Mouse (Mus musculus) ES-E14 (cell line): ENCODE data around the gene Cad. TPM values are rescaled to one million over a fixed set of nuclear protein-coding genes. Genes with fewer than 3 reads are reported as not detected.

Experiments
- DNase-seq: peaks from one replicate; pipeline ENCODE4 v3.0.0-alpha.2; 2013; ENCODE audit warnings: low read depth, low spot score
- H3K27ac ChIP-seq: 2 replicates; pipeline ENCODE4 v1.5.1; 2012; ENCODE audit warnings: low read depth, mild to moderate bottlenecking, low read length, moderate library complexity, mixed read lengths; ENCODE audit not compliant: poor library complexity, insufficient read depth, severe bottlenecking
- H3K36me3 ChIP-seq: 2 replicates; pipeline ENCODE4 v1.6.1; 2012; ENCODE audit warnings: mild to moderate bottlenecking, low read length, moderate library complexity, mixed read lengths; ENCODE audit not compliant: control insufficient read depth, poor library complexity, insufficient read depth, severe bottlenecking
- H3K4me1 ChIP-seq, 2 experiments: fragments of 150-350 bp in 1 of 2; sonication (generic) in 1 of 2; 2 replicates each; pipeline ENCODE4 v1.6.1; 2012; ENCODE audit warnings: low read length in 2 of 2, mild to moderate bottlenecking in 1 of 2, mixed read lengths in 1 of 2; ENCODE audit not compliant: control insufficient read depth in 2 of 2, insufficient read depth in 2 of 2, poor library complexity in 1 of 2
- H3K4me3 ChIP-seq, 2 experiments: fragments of 150-350 bp in 1 of 2; sonication (generic) in 1 of 2; 2 replicates each; pipeline ENCODE4 v1.5.1; 2012; ENCODE audit warnings: low read length in 2 of 2, low read depth in 1 of 2, mild to moderate bottlenecking in 1 of 2, mixed read lengths in 1 of 2; ENCODE audit not compliant: insufficient read depth in 1 of 2, poor library complexity in 1 of 2, severe bottlenecking in 1 of 2
- H3K9ac ChIP-seq: 2 replicates; pipeline ENCODE4 v1.6.1; 2012; ENCODE audit warnings: low read depth, mild to moderate bottlenecking, low read length, mixed read lengths; ENCODE audit not compliant: poor library complexity, insufficient read depth, severe bottlenecking
- H3K9me3 ChIP-seq: fragments of 150-350 bp; sonication (generic); 2 replicates; pipeline ENCODE4 v1.6.1; 2012; ENCODE audit warnings: low read depth, mild to moderate bottlenecking, low read length; ENCODE audit not compliant: control insufficient read depth, insufficient read depth
- CHD2 ChIP-seq: IDR thresholded peaks from 2 replicates; pipeline ENCODE4 v1.6.1; 2014; ENCODE audit warnings: mild to moderate bottlenecking, low read depth, low read length, inconsistent platforms
- HCFC1 ChIP-seq: IDR thresholded peaks from 2 replicates; pipeline ENCODE4 v1.6.1; 2012; ENCODE audit warnings: low read length, inconsistent platforms, borderline replicate concordance; ENCODE audit not compliant: insufficient read depth
- MAFK ChIP-seq: IDR thresholded peaks from 2 replicates; pipeline ENCODE4 v1.6.1; 2014; ENCODE audit warnings: mild to moderate bottlenecking, low read depth, low read length, inconsistent platforms; ENCODE audit not compliant: insufficient read depth
- ZC3H11A ChIP-seq: IDR thresholded peaks from 2 replicates; pipeline ENCODE4 v1.6.1; 2012; ENCODE audit warnings: low read depth, mild to moderate bottlenecking, inconsistent platforms, low read length, borderline replicate concordance
- ZNF384 ChIP-seq: IDR thresholded peaks from 2 replicates; pipeline ENCODE4 v1.6.1; 2012; ENCODE audit warnings: low read depth, low read length, inconsistent platforms
- in situ Hi-C, 2 experiments: fragments of 600-800 bp; cut with MboI; formaldehyde crosslinking; loops; one replicate each; pipeline ENCODE4 v1.15.1; 2025; ENCODE audit warnings: low sequenced_read_pairs in 2 of 2, inconsistent platforms in 1 of 2; ENCODE audit not compliant: unreplicated experiment in 2 of 2
- total RNA-seq: library from RNA; depleted of rRNA; stranded (reverse); fragments of 300-350 nt; gene quantifications from 2 replicates; pipeline ENCODE4 v1.2.3, GENCODE M21; 2012

The Cad gene
- total RNA-seq, 1 experiment: 154 TPM

DNA sequence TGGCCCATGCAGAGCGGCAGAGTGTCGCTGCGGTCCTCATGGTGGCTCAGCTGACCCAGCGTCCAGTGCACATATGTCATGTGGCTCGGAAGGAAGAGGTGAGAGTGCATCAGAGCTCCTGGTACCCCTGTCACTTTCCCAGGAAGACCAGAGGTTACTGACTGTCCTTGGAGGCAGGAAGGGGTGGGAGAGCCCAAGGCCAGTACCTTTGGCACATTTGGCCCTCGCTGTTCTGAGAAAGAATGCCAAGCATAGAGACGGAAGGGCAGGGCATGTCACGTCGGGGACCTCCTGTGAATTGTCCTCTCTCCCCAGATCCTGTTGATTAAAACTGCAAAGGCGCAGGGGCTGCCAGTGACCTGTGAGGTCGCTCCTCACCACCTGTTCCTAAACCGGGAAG, 18.6 kb downstream of the Cad start:
- H3K4me3 ChIP-seq: no peak overlapping the region
- H3K27ac ChIP-seq: no peak overlapping the region
- no peak overlapping the region for H3K9ac ChIP-seq
- H3K9me3 ChIP-seq: no peaks in the 10 kb centered on the region
- peaks cover 92% of the 10 kb centered on the region for H3K36me3 ChIP-seq
- TF ChIP-seq MAFK: no peak
- no peak for TF ChIP-seq HCFC1
- TF ChIP-seq CHD2: no peak
- TF ChIP-seq ZC3H11A: no peak
- no peak for TF ChIP-seq ZNF384
- no peak for DNase-seq
- in situ Hi-C loops: no loop called here
- peaks cover 0 to 2% of the 10 kb centered on the region in 2 experiments; a peak in 1 of 4 replicates for H3K4me1 ChIP-seq

GRCm38 (mm10) chr5:31076346-31076745, 21.8 kb downstream of the Cad start:
- H3K27ac ChIP-seq: no peak overlapping the region
- TF ChIP-seq CHD2 (no peak), HCFC1 (no peak), ZC3H11A (no peak), MAFK (no peak), ZNF384 (no peak)
- H3K4me1 ChIP-seq: peaks cover 0 to 2% of the 10 kb centered on the region in 2 experiments; a peak in 1 of 4 replicates
- no peaks in the 10 kb centered on the region for H3K9me3 ChIP-seq
- no peak for DNase-seq
- no peak overlapping the region for H3K4me3 ChIP-seq
- no peak overlapping the region for H3K9ac ChIP-seq
- in situ Hi-C loops: no loop called here
- peaks cover 73% of the 10 kb centered on the region for H3K36me3 ChIP-seq

DNA sequence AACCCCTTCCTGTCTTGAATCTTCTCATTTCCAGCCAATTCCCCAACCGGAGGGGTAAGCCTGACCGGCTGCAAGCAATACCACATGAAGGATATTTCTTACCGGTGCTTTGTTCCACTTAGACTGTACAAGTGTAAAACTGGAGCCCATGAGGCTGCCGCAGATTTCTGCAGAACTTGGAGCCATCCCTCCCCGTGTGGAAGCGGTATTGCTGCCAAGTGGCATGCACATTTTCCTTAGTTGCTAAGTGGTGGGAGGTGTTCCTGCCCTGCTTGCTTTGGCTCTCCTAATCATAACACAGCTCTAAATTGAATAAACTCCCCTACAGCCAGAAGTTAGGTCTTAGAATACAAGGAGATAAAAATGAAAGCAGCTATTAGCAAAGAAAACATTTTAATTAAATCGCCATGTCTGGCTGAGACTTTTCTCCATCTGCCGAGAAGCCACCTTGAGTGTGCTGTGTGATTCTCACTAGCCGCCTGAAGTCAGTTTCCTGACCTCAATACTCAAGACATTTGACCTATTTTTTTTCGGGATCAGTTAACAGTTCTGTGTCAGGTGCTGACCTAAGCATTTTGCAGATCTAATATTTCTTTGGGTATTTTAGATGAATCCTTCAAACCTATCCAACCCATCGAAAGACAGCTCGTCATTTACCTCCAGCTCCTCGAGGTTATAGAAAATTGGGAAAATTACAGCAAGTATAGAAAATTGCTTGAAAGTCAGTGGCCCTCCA, 25.6 kb downstream of the Cad start:
- in situ Hi-C loops: no loop called here
- Histone ChIP-seq H3K4me3 (no peak overlapping the region), H3K9ac (no peak overlapping the region), H3K27ac (no peak overlapping the region), H3K9me3 (no peaks in the 10 kb centered on the region), H3K36me3 (peaks cover 36% of the 10 kb centered on the region), H3K4me1 (peaks cover 0 to 2% of the 10 kb centered on the region in 2 experiments; a peak in 1 of 4 replicates)
- peak; percentile 39 for TF ChIP-seq MAFK
- TF ChIP-seq HCFC1: no peak
- DNase-seq: no peak

DNA sequence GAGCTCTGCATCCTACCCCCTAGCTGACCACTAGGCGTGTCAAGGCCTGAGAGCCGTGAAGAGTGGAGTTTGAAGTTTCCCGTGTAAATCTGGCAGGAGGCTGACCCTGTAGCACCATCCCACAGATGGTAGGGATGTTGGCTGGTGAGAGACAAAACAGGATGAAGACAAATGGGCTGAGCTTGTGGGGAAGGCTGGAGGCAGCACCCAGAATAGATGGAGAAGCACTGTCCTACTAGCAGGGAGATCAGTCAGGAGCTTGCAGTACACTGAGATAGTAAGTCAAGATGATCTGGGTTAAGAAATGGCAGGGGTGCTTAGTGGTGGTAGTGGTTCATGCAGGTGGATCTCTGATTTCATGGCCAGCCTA, 26.2 kb downstream of the Cad start:
- H3K4me1 ChIP-seq: peaks cover 0 to 2% of the 10 kb centered on the region in 2 experiments; a peak in 1 of 4 replicates
- TF ChIP-seq CHD2 (no peak), ZNF384 (no peak), ZC3H11A (no peak), MAFK (no peak), HCFC1 (no peak)
- H3K36me3 ChIP-seq: peaks cover 30% of the 10 kb centered on the region
- no peak overlapping the region for H3K4me3 ChIP-seq
- H3K9me3 ChIP-seq: no peaks in the 10 kb centered on the region
- DNase-seq: no peak
- H3K9ac ChIP-seq: no peak overlapping the region
- in situ Hi-C loops: no loop called here
- H3K27ac ChIP-seq: no peak overlapping the region

DNA sequence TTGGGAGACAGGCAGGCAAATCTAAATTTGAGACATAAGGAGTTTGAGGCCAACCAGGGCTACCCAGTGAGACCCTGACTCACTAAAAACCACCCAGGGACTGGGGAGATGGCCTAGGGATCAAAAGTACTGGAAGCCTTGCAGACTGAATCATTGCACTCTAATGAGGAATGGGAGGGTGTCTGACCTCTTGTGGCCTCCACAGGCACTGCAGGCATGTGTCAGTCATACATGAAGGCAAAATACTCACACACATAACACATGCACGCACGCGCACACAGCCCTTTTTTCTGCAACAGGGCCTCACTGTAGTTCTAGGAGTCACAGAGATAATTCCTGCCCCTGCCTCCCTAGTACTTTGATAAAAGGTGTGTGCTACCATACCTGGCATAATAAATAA, 26.8 kb downstream of the Cad start:
- Histone ChIP-seq H3K9ac (no peak overlapping the region), H3K9me3 (no peaks in the 10 kb centered on the region), H3K27ac (no peak overlapping the region), H3K36me3 (peaks cover 24% of the 10 kb centered on the region), H3K4me3 (no peak overlapping the region), H3K4me1 (peaks cover 0 to 2% of the 10 kb centered on the region in 2 experiments; a peak in 1 of 4 replicates)
- DNase-seq: no peak
- in situ Hi-C loops: no loop called here
- no peak for TF ChIP-seq HCFC1
